Mouse (Mus musculus) thymus, adult 2 months (tissue): ENCODE results near the gene Rcor1.

Experiments
- CTCF ChIP-seq: fragments of 200-500 bp; IDR thresholded peaks from 2 replicates; pipeline ENCODE4 v1.5.1; 2012; ENCODE audit warnings: mild to moderate bottlenecking, control low read depth, low read length, moderate library complexity, borderline replicate concordance; ENCODE audit not compliant: control insufficient read depth, poor library complexity, insufficient read depth; ENCODE audit errors: extremely low read depth
- POLR2A ChIP-seq: fragments of 200-500 bp; IDR thresholded peaks from 2 replicates; pipeline ENCODE4 v1.6.1; 2012; ENCODE audit warnings: mild to moderate bottlenecking, low read length, control low read depth, moderate library complexity; ENCODE audit not compliant: control insufficient read depth, poor library complexity, insufficient read depth; ENCODE audit errors: extremely low read depth

DNA sequence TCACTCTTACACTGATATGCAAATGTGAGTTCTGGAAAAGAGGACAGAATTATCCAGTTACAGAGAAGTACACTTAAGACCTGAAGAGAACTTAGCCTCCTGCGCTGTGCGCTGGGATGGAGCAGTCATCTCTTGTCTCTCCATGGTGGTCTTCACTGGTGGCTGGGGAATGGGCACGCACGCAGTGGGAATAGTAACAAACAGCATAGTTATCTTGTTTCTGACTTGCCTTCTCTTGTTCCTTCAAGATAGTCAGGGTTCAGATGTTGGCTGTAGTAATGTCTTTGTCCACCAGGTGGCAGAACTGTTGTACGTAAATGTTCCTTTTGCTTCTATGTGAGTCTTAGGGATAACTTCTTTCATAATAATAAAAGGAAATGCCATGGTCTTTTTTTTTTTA is 49.0 kb downstream of the Rcor1 start:
- TF ChIP-seq POLR2A (no peak), CTCF (no peak)
